19 mouse cellular contexts compared by ENCODE assay signal in the genomic region with DNA sequence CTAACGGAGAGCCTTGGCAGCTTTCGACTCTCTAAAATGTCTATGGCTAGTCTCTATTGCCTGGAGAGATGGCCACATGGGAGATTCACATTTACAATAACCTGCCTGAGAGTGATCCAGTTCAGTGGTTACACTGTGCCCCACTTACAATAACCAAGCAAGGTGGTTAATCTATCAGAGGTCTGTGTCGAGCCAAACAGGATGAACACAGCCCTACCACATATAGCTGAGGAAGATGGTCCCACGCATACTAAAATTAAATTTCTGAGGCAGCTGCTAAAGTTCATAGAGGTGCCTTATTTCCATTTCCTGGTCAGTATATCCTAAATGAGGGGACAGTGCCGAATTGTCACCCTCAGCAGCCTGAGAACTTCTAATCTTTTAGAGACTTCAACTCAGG. TPM values are rescaled to one million over a fixed set of nuclear protein-coding genes. Genes with fewer than 3 reads are reported as not detected.
A peak's percentile ranks its signal among the peaks of the same experiment; 100 is the strongest.
DNase-seq lines count a peak whose midpoint lies in the region; ATAC-seq and TF ChIP-seq lines count a peak whose summit lies in the region.
"Had no signal": no experiment of that assay in that cellular context is flagged by ENCODE, and none has a peak within 500 bp of the region (broad histone marks: within the 10 kb centered on the region; RNA-seq: fewer than 3 reads in every experiment).

No protein-coding gene starts in this region.

- TF ChIP-seq POLR2A in cerebellum, adult 2 months (IDR thresholded peaks at IDR 0.05; ENCODE audit: borderline replicate concordance, insufficient read depth, low read length), result no peak
- no peak for TF ChIP-seq POLR2A in thymus, adult 2 months (IDR thresholded peaks at IDR 0.05; ENCODE audit: control insufficient read depth, extremely low read depth, insufficient read depth, low read length, poor library complexity)

- no peak overlapping the region for H3K4me3 ChIP-seq in cerebellum, adult 2 months (replicated peaks; ENCODE audit: insufficient read depth, low read depth, low read length)
- H3K4me3 ChIP-seq in hindbrain, embryonic 13.5 days, result no peak overlapping the region
- H3K4me3 ChIP-seq in hindbrain, embryonic 11.5 days (ENCODE audit: low read depth, low read length), result no peak overlapping the region
- no peak overlapping the region for H3K4me3 ChIP-seq in thymus, adult 2 months (ENCODE audit: control insufficient read depth, insufficient read depth, low read length)
- H3K4me3 ChIP-seq: heart, embryonic 10.5 days; hindbrain, embryonic 12.5 days; intestine, embryonic 15.5 days; midbrain, embryonic 12.5 days; neural tube, embryonic 12.5 days had no signal

- H3K36me3 ChIP-seq in hindbrain, embryonic 13.5 days, result no peaks in the 10 kb centered on the region
- H3K36me3 ChIP-seq in hindbrain, embryonic 11.5 days (ENCODE audit: control insufficient read depth, insufficient read depth, low read length), result no peaks in the 10 kb centered on the region
- H3K36me3 ChIP-seq in thymus, adult 2 months (ENCODE audit: control insufficient read depth, insufficient read depth, low read length), result no peaks in the 10 kb centered on the region
- H3K36me3 ChIP-seq: hindbrain, embryonic 12.5 days; intestine, embryonic 15.5 days; midbrain, embryonic 12.5 days; neural tube, embryonic 12.5 days had no signal

- H3K4me1 ChIP-seq in cerebellum, adult 2 months (ENCODE audit: control insufficient read depth, insufficient read depth, low read length), result peaks cover 16% of the 10 kb centered on the region; the same call in 1 of the 2 replicates
- H3K4me1 ChIP-seq in hindbrain, embryonic 13.5 days (replicated peaks), result peaks cover 42% of the 10 kb centered on the region
- H3K4me1 ChIP-seq in hindbrain, embryonic 11.5 days (replicated peaks; ENCODE audit: control insufficient read depth, insufficient read depth, low read length), result 0 out of 2 replicates have a peak, but pooled peaks cover 2% of the 10 kb centered on the region
- H3K4me1 ChIP-seq in thymus, adult 2 months (replicated peaks; ENCODE audit: control insufficient read depth, insufficient read depth, low read length), result peaks cover 42% of the 10 kb centered on the region

- 84% methylated on average over 5 of the region's 5 CpGs for WGBS in cerebellum, adult 2 months
- WGBS in hindbrain, embryonic 13.5 days, result 63% methylated on average over 5 of the region's 5 CpGs
- WGBS in hindbrain, embryonic 11.5 days, result 81% methylated on average over 5 of the region's 5 CpGs
- WGBS in thymus, adult 2 months, result 62% methylated on average over 5 of the region's 5 CpGs

- no peak overlapping the region for H3K4me2 ChIP-seq in hindbrain, embryonic 13.5 days
- no peak overlapping the region for H3K4me2 ChIP-seq in hindbrain, embryonic 11.5 days (replicated peaks; ENCODE audit: low read depth, low read length)
- H3K4me2 ChIP-seq: hindbrain, embryonic 12.5 days; intestine, embryonic 15.5 days; midbrain, embryonic 12.5 days; neural tube, embryonic 12.5 days had no signal

- H3K9ac ChIP-seq in hindbrain, embryonic 13.5 days, result peak overlapping the region; percentile 43; the same call in 1 of the 2 replicates
- no peak overlapping the region for H3K9ac ChIP-seq in hindbrain, embryonic 11.5 days (ENCODE audit: low read depth, low read length)
- H3K9ac ChIP-seq: hindbrain, embryonic 12.5 days; intestine, embryonic 15.5 days; midbrain, embryonic 12.5 days; neural tube, embryonic 12.5 days had no signal

- no peak for TF ChIP-seq CTCF in cerebellum, adult 2 months (IDR thresholded peaks at IDR 0.05; ENCODE audit: borderline replicate concordance, insufficient read depth, low read depth, low read length)
- TF ChIP-seq CTCF in thymus, adult 2 months (IDR thresholded peaks at IDR 0.05; ENCODE audit: borderline replicate concordance, control insufficient read depth, extremely low read depth, insufficient read depth, low read length, poor library complexity), result no peak

- no peaks in the 10 kb centered on the region for H3K9me3 ChIP-seq in hindbrain, embryonic 13.5 days
- no peaks in the 10 kb centered on the region for H3K9me3 ChIP-seq in hindbrain, embryonic 11.5 days (ENCODE audit: control insufficient read depth, low read length)
- H3K9me3 ChIP-seq: hindbrain, embryonic 12.5 days; intestine, embryonic 15.5 days; midbrain, embryonic 12.5 days; neural tube, embryonic 12.5 days had no signal

- ATAC-seq in hindbrain, embryonic 13.5 days (ENCODE audit: low FRiP score), result no peak
- ATAC-seq in hindbrain, embryonic 11.5 days (ENCODE audit: low FRiP score), result no peak
- ATAC-seq: forebrain, embryonic 16.5 days; intestine, embryonic 15.5 days had no signal

- H3K27ac ChIP-seq in cerebellum, adult 2 months (ENCODE audit: insufficient read depth, low read length), result peak overlapping the region; percentile 55; the same call in 1 of the 2 replicates
- peak overlapping the region; percentile 64 for H3K27ac ChIP-seq in hindbrain, embryonic 13.5 days
- no peak overlapping the region for H3K27ac ChIP-seq in hindbrain, embryonic 11.5 days (ENCODE audit: low read depth, low read length)
- H3K27ac ChIP-seq in thymus, adult 2 months (ENCODE audit: control insufficient read depth, insufficient read depth, low read length), result peak overlapping the region; percentile 96
- H3K27ac ChIP-seq: hindbrain, embryonic 12.5 days; intestine, embryonic 15.5 days; midbrain, embryonic 12.5 days; neural tube, embryonic 12.5 days had no signal

- no peaks in the 10 kb centered on the region for H3K27me3 ChIP-seq in cerebellum, adult 2 months (ENCODE audit: control insufficient read depth, insufficient read depth, low read length)
- no peaks in the 10 kb centered on the region for H3K27me3 ChIP-seq in hindbrain, embryonic 13.5 days
- H3K27me3 ChIP-seq in hindbrain, embryonic 11.5 days (ENCODE audit: control insufficient read depth, insufficient read depth, low read length), result no peaks in the 10 kb centered on the region
- H3K27me3 ChIP-seq in thymus, adult 2 months (ENCODE audit: control insufficient read depth, insufficient read depth, low read length), result no peaks in the 10 kb centered on the region
- H3K27me3 ChIP-seq: CH12.LX; hindbrain, embryonic 12.5 days; intestine, embryonic 15.5 days; midbrain, embryonic 12.5 days; neural tube, embryonic 12.5 days had no signal

- DNase-seq in cerebellum, adult 2 months, result no peak
- DNase-seq in cerebellum, adult 9-11 months, result no peak
- no peak for DNase-seq in hindbrain, embryonic 11.5 days (ENCODE audit: low spot score)
- DNase-seq in thymus, adult 2 months, result no peak
- no peak for DNase-seq in thymus, postnatal 14 days
- no peak for DNase-seq in urinary bladder, adult 2 months (ENCODE audit: low spot score)
- DNase-seq in adrenal gland, adult 2 months, result no peak
- DNase-seq: adrenal gland, adult 8-10 months; cerebellum, adult 11-12 months; lung, adult 2 months; right cerebral cortex, postnatal 14 days had no signal

RNA-seq across cellular contexts. Expression of a gene that starts 56.3 kb away (rescaled TPM):
- polyA plus RNA-seq in cerebellum, adult 2 months (2012; rRNA removed), result 49.2 and 50.5 TPM in 2 replicates
- 44.7 and 53.5 TPM in 2 replicates for polyA plus RNA-seq in hindbrain, embryonic 13.5 days (2015; fragmentation: Nextera tagmentation; extraction: Ambion mirVana)
- polyA plus RNA-seq in hindbrain, embryonic 11.5 days (2014; fragmentation: Nextera tagmentation; extraction: Ambion mirVana), result 45.4 and 64.4 TPM in 2 replicates
- 84.9 and 88.1 TPM in 2 replicates for polyA plus RNA-seq in thymus, adult 2 months (2012; rRNA removed)
- polyA plus RNA-seq in urinary bladder, adult 2 months (2012; rRNA removed), result 25.6 and 27.3 TPM in 2 replicates
- 10 to 100 TPM; 28.3 to 45.9 TPM for total RNA-seq in adrenal gland, adult 2 months (2021)
- polyA plus RNA-seq in adrenal gland, adult 2 months (2012; rRNA removed), result 11.1 and 12.9 TPM in 2 replicates
